7 mouse cellular contexts compared by ENCODE assay signal in genomic region chr4:137085083-137085810, GRCm38 (mm10). TPM values are rescaled to one million over a fixed set of nuclear protein-coding genes. Genes with fewer than 3 reads are reported as not detected.
DNase-seq lines count a peak whose midpoint lies in the region; ATAC-seq and TF ChIP-seq lines count a peak whose summit lies in the region.

No protein-coding gene starts in this region.

- POLR2A ChIA-PET in Patski (lab: Charles Lee), result interaction anchor here (0.7 to 0.8 kb wide), 2 partner anchors 229 to 364 kb away, joined by 3 to 4 read pairs; no protein-coding TSS in a partner anchor

- WGBS in lung, embryonic 14.5 days, result 30% methylated on average over 18 of the region's 18 CpGs
- WGBS in embryonic facial prominence, embryonic 12.5 days, result 23% methylated on average over 18 of the region's 18 CpGs

- H3K36me3 ChIP-seq in lung, embryonic 14.5 days (ENCODE audit: insufficient read depth), result no peaks in the 10 kb centered on the region
- H3K36me3 ChIP-seq in embryonic facial prominence, embryonic 12.5 days, result no peaks in the 10 kb centered on the region

- no peaks in the 10 kb centered on the region for H3K9me3 ChIP-seq in lung, embryonic 14.5 days (ENCODE audit: low read depth, low read length)
- no peaks in the 10 kb centered on the region for H3K9me3 ChIP-seq in embryonic facial prominence, embryonic 12.5 days

- H3K9ac ChIP-seq in lung, embryonic 14.5 days, result no peak overlapping the region
- H3K9ac ChIP-seq in embryonic facial prominence, embryonic 12.5 days, result no peak overlapping the region

- ATAC-seq in lung, embryonic 14.5 days (ENCODE audit: insufficient read depth), result no peak
- ATAC-seq in Patski, result no peak
- no peak; the same call in 1 of the 2 replicates for ATAC-seq in embryonic facial prominence, embryonic 12.5 days (ENCODE audit: insufficient number of reproducible peaks, insufficient read depth, low FRiP score, low TSS enrichment)

- no peak overlapping the region for H3K27ac ChIP-seq in lung, embryonic 14.5 days (ENCODE audit: low read depth)
- H3K27ac ChIP-seq in embryonic facial prominence, embryonic 12.5 days, result peak overlapping the region; percentile 61

- in situ Hi-C loops in Patski (cut with MboI; ENCODE audit: low pct_unique_long_range_greater_than_20kb), result no loop called here

- CTCF ChIA-PET in Patski (lab: Charles Lee), result interaction anchor here (0.9 to 1.6 kb wide), 4 partner anchors 8 to 228 kb away, joined by 3 to 5 read pairs (median 3); no protein-coding TSS in a partner anchor

- peak; percentile 33 for DNase-seq in lung, embryonic 14.5 days
- no peak for DNase-seq in lung, postnatal 10 days
- peak; percentile 28 for DNase-seq in Patski (ENCODE audit: low read depth, low spot score)
- DNase-seq in lung, postnatal 4 days, result peak; percentile 34 to 45
- no peak for DNase-seq in gastrocnemius, postnatal 10 days
- no peak for DNase-seq in cerebellum, adult 8-10 months

- no peak overlapping the region for H3K4me3 ChIP-seq in lung, embryonic 14.5 days (ENCODE audit: low read depth, low read length)
- no peak overlapping the region for H3K4me3 ChIP-seq in embryonic facial prominence, embryonic 12.5 days

- peaks cover 9% of the 10 kb centered on the region; the same call in 1 of the 2 replicates for H3K27me3 ChIP-seq in lung, embryonic 14.5 days (ENCODE audit: insufficient read depth, low read length)
- no peaks in the 10 kb centered on the region for H3K27me3 ChIP-seq in Patski
- no peaks in the 10 kb centered on the region for H3K27me3 ChIP-seq in embryonic facial prominence, embryonic 12.5 days

- no peaks in the 10 kb centered on the region for H3K4me1 ChIP-seq in lung, embryonic 14.5 days (ENCODE audit: insufficient read depth)
- peaks cover 17% of the 10 kb centered on the region; the same call in 1 of the 2 replicates for H3K4me1 ChIP-seq in embryonic facial prominence, embryonic 12.5 days

- H3K4me2 ChIP-seq in lung, embryonic 14.5 days, result no peak overlapping the region
- H3K4me2 ChIP-seq in embryonic facial prominence, embryonic 12.5 days (replicated peaks), result peak overlapping the region; percentile 30; the same call in 1 of the 2 replicates

- peak; percentile 36; the same call in 1 of the 2 replicates for TF ChIP-seq CTCF in lung, embryonic 14.5 days (IDR thresholded peaks at IDR 0.05; ENCODE audit: low read depth)
- peak; percentile 72 for TF ChIP-seq CTCF in Patski (IDR thresholded peaks at IDR 0.05)

RNA-seq across cellular contexts. Expression of gene Zbtb40, which starts 36.6 kb away (rescaled TPM):
- polyA plus RNA-seq in lung, embryonic 14.5 days (2014; fragmentation: Nextera tagmentation; extraction: Ambion mirVana), result 5.4 and 5.5 TPM in 2 replicates
- 6.0 TPM for polyA plus RNA-seq in Patski (2021)
- 5.9 and 6.0 TPM in 2 replicates for polyA plus RNA-seq in embryonic facial prominence, embryonic 12.5 days (2016; fragmentation: Nextera tagmentation; extraction: Ambion mirVana)
- 1 to 10 TPM; 3.5 to 5.0 TPM for total RNA-seq in gastrocnemius, postnatal 10 days (2021)

Comparison
In these comparisons a context has a peak if more than half of its experiments do, and no peak if none do; other contexts are left out.
1. DNase-seq: peak in lung, embryonic 14.5 days (single experiment), Patski (single experiment) and lung, postnatal 4 days (2 of 2); none in lung, postnatal 10 days (single experiment), gastrocnemius, postnatal 10 days (single experiment) and cerebellum, adult 8-10 months (single experiment).